Mouse (Mus musculus) embryo, embryonic 11.5 days (tissue): ENCODE results near the gene Slco3a1.

Experiments used
- DNase-seq: peaks from one replicate; pipeline ENCODE4 v3.0.0-alpha.2; 2012; ENCODE audit warnings: low read depth, low spot score

The Slco3a1 gene

DNA sequence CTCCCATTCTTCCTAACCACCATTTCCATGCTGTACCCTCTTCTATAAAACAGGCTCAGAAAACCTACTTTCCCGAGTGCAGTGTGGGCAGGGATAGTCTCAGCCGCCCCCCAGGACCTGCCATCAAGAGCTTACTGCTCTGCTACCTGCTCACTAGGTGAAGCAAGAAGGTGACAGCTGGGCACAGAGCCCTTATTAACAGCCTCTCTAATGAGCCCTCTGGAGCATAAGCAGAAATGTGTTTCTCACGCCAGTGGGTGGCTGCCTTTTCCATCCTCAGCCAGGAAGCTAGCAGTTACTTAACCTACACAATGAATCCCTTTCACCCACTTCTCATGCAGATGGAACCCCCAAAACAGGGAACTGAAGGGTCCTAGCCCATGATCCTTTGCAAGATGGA, 66.9 kb downstream of the Slco3a1 start:
- DNase-seq: no peak

DNA sequence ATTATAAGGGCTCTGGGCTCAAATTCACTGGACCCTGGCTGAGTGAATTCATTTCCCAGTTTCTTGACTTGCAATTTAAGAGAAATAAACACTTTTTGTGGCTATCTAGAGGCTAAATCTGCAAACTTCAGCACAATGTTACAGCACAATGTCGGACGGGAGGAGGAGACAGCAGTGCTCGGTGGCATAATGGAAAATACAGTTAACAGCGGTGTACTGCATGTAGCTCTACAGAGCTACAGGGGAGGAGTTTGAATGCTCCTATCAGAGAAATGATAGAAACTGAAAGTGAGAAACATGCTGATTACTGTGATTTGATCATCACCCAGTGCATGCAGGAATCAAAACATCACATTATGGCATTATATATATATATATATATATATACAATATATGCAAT, 68.5 kb downstream of the Slco3a1 start:
- no peak for DNase-seq

DNA sequence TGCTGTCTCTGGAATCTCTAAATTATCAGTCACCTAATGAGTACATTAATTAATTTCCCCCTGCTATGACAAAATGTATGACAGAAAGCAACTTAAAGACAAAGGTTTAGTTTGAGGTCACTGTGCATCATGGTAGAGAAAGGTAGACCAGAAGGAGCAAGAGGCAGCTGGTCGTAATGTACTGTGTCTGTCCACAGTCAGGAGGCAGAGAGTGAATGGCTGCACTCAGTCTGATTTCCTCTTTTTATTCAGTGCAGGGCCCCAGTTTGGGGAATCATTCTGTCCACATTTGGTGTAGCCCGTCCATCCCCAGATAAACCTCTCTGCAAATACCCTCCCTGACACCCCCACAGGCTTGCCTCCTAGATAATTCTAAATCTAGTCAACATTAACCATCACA, 68.9 kb downstream of the Slco3a1 start:
- DNase-seq: no peak

DNA sequence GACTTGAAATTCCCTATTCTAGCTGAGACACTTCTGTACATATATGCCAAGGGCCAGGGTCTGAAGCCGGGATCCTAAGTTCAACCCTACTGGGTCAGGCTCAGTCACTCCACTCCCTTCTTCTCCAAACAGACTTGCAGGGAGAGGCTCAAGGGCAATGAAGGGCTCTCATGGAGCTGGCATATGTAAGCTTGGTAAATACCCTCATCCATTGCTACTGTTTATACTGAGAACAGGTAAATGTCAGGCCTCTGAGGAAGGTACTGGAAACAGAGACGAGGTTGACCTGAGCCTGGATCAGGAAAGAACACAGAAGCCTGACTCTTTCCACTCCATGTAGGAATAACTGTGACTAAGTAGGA, 70.6 kb downstream of the Slco3a1 start:
- no peak for DNase-seq

DNA sequence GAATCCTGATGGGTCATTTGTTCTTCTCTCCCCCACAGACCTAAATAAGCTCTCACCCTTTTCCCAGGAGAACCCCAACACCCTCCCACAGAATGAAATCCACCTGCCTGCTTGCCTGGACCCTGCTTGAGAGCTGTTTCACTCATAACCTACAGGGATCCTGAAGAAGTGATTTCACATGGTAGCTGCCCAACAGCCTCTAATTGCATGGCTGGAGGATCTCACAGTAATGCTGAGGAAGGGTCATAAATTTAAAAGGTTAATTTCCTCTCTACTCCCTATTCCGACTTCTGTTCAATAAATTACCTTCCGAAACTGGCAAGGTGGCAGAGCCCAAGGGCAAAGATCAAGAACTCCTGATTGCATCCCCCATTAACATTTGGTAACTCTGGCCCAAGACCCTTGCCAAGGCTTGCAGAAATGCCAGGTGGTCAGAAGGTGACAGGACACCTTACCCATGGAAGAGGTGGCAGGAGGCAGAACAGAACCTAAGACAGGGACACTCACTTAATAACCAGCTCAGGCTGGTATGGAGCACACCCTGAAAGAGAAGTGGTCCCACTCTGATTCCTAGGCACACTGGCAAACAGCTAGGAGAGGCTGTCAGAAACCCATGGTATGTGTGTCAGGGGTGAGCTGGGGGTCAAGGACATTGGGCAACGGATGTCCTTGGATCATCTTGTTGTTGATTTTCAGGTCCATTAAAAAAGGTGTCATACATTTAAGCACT, 71.1 kb downstream of the Slco3a1 start:
- DNase-seq: no peak

DNA sequence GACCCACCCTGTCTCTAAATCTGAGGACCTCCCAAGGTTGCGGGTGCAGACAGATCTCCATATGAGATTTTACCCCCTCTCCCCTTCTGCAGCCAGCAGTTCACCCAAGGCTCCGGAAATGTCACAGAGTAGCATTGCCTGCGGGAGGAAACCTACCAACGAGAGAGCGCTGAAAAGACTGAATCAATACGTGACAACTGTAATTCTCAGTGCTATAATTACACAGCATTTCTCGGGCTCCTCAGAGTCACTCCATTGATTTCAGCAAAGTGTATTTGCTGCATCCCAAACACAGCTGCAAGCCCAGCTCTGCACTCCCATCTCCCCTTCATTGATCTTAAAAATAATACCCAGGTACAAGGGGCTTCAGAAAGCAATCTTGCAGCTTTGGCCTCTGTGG, 82.8 kb downstream of the Slco3a1 start:
- no peak for DNase-seq

DNA sequence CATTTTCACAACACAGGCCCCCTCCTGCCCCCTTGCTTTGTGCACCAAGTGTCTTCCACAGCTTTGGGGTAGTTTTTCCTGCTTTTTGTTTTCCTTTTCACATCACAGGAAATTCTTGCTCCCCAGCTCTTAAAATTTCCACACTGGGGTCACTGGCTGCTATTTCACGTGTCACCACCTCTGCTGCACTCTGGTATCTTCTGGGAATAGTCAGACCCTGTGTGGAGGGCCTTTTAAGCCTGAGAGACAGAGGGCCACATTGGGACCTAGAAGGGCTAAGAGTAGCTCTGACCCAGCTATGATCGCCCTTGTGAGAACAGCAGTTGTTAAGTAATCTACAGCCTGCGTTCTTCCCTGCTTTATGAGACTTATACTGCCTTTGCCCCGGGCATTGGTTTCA, 87.7 kb downstream of the Slco3a1 start:
- no peak for DNase-seq

DNA sequence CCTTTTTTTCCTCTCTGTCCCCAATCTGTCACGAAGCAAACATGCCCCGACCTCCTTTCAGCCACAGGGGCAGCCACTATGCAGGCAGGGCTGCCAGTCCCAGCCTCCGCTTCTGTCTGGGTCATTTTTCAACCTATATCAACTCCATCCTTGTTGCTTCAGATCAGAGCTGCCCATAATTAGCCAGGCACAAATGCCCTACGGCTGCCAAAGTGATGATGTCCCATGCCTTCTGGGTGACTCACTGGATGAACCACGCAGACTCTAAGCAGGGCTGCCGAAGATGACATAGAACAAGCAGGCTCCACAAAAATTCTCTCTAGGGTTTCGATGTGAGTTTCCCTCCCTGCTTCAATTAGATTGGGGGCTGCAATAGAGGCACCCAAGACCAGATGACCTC, 89.9 kb downstream of the Slco3a1 start:
- DNase-seq: no peak

DNA sequence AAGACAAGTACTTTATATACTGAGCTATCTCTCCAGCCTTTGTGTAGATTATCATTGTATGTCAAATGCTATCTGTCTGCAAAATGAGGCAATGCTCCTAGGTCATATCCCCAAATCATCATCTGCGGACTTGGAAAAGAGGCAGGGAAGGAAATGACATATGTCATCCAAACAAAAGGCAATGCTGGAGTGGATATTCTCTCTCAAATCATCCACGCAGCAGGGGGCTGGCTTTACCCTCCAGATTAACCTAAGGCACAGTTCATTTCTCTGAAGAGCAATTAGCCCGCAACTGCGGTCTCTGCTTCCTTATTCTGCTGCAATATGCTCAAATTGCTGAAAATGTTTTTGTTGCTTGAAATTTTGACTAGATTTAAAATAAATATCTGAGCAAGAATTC, 92.1 kb downstream of the Slco3a1 start:
- DNase-seq: no peak

DNA sequence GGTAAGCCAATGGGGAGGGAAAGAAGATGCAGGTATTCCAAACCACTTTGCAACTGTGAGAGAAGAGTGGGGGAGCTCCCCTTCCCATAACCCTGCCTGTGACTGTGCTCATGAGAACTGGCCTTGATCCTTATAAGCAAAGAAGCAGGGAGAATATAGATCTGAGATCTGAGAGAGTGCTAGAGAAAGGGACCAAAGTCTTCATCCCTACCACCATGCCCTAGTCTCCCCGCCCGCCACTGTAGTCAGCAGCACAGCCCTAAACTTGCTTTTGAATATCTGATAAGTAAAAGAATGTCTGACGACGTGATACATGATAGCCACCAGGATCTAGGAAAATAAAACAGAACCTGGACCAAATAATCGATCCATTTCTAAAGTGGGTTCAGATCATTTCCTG, 92.8 kb downstream of the Slco3a1 start:
- no peak for DNase-seq

DNA sequence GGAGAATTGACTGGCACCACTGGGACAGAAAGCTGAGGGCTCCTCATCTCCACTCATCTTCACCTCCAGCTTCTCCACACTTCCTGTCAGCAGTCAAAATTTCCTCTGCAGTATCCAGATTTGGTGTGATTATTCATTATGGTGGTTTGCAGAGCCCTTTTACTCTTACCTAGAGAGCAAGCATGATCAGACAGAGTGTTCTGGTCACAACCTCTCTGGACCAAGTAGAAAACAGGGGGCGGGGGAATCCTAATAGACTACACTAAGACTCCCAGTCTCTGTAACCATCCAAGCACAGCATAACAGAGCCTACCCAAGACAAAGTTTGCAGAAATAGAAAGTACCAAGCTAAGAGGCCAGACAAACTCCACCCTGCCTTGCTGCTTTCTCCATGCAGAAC, 93.4 kb downstream of the Slco3a1 start:
- DNase-seq: no peak

DNA sequence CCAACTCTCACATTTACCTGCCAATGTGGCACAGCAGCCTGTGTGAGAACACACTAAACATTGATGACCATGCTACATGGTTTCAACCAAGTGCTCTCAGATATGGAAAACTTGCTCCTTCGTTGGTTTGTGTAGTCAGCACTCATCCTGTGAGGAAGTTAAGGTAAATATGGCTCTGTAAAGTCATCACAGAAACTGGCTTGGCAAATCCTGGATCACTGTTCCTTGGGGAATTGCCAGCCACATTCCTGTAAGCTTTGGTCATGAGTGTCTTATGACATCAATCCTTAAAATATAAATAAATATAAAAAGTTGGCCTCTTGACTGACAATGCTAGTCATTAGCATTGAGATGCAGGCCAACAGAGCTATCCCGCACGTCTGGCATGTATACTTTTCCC, 94.8 kb downstream of the Slco3a1 start:
- DNase-seq: no peak

DNA sequence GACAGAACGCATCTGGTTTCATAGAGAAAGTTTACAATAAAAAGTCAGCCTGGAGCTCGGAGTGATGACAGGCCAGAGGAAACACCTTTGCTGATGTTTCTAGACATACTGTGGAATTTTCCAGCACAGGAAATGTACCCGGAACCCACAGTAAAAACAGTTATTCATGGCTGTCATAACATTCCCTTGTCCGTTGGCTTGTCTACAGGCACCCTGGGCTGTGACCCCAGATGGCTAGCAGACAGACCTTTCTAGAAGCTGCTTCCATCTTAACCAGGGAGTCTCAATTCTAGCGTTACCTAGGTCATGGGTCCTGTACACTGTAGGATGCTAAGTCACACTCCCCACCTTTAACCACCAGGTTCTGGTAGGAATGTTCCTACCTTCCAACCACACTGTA, 95.3 kb downstream of the Slco3a1 start:
- DNase-seq: no peak

DNA sequence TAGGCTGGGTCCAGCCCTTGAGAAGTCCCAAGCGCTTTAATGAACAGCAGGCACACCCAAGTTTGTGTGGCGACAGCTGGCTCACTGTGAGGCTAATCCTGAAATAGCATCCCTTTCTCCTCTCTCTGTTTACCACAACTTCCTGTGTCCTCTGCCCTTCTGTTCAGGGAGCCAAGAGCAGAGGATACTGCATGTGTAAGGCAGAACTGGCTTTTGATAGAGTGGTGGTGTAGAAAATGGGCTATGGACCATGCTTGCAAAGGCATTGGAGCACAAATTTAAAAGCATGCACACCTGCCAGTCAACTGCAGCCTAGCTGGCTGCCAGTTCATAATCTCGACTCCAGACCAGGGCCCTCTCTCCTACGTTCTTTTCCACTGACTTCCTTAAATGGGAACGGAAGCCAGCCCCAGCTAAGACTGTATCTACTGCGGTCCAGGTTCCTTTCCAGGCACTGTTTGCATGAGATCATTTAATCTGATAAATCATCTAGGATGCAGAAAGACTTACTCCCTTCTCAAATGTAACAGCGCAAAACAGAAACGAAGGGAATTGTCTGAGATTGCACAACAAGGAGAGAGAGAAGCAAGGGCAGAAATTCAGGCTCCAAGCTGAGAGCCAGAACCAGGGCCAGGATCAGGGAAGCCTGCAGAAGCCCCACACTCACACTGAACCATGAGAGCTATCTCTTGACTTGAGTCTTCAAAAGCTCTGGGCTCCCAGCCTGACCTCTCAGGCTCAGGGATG, 95.9 kb downstream of the Slco3a1 start:
- no peak for DNase-seq

DNA sequence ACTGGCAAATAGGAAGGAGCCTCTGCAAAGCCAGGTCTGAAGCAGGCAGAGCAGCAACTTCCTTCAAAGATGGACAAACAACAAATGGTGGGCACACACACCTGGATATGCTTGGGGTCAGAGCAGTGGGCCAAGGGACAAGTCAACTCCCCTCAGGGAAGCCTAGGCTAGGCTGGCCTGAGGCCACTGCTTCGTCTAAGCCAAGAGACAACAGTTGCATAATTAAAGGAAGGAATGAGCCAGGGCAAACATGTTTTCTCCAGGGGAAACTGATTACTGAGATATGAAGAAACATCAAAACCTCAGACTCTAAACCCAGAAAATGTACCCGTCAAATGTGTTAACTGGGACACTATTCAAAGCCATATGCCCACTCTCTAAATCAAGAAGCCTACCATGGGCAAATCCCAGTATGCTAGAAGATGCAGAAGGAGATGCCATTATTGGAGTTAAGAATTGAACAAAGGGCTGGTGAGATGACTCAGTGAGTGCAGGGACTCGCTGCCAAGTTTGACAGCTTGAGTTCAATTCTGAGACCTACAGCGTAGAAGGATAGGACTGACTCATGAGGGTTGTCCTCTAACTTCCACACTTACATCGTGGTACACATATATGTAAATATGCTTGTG, 97.1 kb downstream of the Slco3a1 start:
- DNase-seq: no peak

DNA sequence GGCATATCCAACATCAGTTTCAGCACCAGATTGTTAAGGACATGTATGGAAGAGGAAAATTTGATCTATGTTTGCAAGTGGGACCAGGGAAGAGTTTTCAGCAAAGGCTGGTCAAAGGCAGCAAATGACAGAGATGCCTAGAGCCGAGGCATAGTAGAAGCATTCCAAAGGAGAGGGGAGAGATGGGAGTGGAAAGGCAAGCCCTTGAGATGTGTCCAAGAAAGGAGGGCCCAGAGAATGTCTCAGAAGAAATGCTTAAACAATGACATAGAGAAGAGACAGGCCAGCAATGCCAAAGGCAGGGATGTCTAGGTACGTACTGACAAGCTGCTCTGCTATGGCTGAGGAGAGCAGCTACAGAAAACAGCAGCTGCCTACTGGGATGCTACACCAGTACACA, 97.8 kb downstream of the Slco3a1 start:
- DNase-seq: no peak

DNA sequence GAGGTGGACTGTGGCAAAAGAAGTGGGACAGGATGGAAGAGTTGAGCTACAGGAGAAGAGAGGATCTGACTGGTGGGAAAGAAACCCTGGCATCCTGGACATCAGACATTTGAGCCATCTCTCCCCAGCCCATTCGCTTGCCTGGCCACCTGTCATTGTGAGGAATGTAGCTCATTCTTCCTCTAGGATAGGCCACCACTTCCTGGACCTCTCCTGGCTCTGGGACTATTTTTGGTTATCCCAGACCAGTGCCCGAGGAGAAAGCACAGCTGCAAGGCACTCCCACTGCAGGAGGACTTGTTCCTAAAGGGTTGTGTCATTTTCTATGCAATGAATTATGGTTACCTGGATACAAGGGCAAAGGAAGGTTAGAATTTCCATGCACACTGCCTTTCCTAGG, 103.5 kb downstream of the Slco3a1 start:
- DNase-seq: no peak

DNA sequence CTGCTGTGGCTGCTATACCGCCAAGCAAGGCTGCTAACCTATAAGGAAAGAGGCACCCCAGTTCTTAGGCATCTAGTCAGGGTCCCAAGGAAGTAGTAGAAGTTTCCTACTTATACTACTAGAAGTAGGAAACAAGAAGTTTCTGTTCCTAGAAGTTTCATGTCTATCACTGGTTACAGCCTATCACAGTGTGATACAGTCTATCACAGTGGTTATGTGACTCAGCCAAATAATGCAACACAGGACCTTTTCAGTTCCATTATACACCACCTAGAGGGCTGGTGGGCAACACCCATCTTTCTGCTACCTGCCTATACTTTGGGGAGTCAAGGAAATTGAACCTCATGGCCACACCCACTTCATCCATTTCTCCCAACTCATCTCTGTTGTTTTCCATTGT, 104.8 kb downstream of the Slco3a1 start:
- no peak for DNase-seq

DNA sequence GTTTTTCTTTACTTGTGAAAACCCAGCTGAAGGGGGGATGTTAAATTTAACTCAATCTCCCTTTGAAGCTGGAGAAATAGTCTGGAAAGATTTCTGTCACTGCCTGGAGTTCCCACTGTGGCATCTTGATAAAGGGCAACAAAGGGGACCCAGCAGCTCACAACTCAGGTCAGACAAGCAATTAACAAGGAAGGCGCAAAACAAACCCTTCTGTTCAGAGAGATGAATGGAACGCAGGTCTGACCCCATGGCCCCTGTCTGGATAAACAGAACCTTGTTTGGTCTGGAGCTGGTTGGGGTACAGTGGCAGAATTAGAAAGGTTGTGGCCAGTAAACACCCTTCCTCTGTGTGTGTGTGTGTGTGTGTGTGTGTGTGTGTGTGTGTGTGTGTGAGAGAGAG, 106.8 kb downstream of the Slco3a1 start:
- no peak for DNase-seq

DNA sequence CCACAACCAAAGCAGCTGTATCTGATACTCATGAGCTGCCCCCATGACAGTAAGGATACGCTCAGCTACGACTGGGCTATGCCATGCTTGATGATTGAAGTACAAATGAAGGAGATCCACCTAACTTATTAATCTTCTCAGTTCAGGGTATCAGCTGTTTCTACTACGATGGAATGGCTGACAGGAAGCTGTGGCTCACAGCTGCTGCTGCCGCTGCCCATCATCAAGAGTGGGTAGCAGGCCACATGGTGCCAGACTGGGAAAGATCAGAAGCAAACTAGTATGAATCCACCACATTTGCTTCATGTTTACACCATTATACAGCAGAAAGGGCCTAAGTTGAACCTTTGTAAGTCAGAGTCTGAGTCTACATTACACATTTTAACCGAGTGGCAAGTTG, 109.4 kb downstream of the Slco3a1 start:
- no peak for DNase-seq

DNA sequence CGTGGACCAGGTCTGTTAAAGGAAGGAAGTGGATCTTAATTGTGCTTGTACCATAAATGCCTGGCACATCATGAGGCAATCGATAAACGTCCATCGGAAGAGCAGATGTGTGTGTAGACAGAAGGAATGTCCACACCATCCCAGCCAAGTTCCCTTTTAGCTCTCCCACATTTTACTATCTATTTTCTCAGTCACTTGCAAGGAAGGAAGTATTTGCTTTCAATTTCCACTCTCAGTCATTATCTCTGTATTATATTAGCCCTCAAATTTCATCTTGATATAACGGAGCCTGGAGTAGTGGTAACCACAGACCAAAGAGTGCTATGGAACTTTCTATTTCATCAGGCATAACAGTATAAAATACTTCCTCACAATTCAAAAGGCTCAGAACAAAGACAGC, 112.2 kb downstream of the Slco3a1 start:
- DNase-seq: no peak

DNA sequence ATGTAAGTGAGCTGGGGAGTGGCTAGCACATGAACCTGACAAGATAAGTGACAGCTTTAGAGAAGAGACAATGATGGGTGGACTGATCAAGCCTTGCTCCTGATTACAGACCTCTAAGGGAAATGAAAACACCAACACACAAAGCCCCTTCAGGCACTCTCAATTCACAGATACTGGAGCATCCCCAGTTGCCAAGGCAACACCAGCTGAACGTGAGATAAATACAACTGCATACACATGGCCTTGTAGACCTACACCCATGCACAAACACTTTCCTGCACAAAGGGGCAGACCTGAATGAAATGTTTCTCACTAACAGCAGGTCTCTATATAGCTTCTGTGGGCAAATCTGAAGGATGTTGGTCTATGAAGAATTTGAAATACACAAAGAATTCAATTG, 117.0 kb downstream of the Slco3a1 start:
- no peak for DNase-seq

DNA sequence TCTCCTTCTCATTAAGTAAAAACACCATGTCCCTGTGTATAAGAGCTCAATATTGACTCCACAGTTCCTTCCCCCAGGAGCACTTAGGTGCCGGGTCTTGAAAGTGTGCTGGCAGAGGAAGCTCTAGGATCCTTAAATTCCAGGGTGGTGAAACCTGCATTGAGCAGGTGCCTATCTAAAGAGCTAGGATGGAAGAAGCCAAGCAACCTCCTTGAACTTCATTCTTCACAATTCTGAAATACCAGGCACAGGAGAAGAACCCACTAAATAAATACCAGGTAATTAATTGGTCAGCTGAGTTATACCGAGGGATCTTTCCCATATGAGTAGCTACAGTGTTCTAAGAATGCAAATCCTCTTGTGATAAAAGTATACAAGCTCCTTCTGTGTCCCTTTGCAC, 117.9 kb downstream of the Slco3a1 start:
- DNase-seq: no peak
